Mouse (Mus musculus): ENCODE data around the gene Sec14l1.
A peak's percentile ranks its signal among the peaks of the same experiment; 100 is the strongest.

Gene Sec14l1

GRCm38 (mm10) chr11:117107837-117108236 is 7.1 kb upstream of the Sec14l1 start:
- DNase-seq (ENCODE audit: low read depth, low spot score) = no peak

- DNase-seq (ENCODE audit: low read depth, low spot score) = peak; percentile 96
Measured at GRCm38 (mm10) chr11:117108595-117108994, 6.4 kb upstream of the Sec14l1 start.

GRCm38 (mm10) chr11:117109179-117109954 is 5.6 kb upstream of the Sec14l1 start:
- no peak for DNase-seq (ENCODE audit: low read depth, low spot score)

- no peak for DNase-seq (ENCODE audit: low read depth, low spot score)
Measured at GRCm38 (mm10) chr11:117111967-117112648, 2.9 kb upstream of the Sec14l1 start.

- no peak for DNase-seq (ENCODE audit: low read depth, low spot score)
Measured at GRCm38 (mm10) chr11:117112649-117113051, 2.3 kb upstream of the Sec14l1 start.

- no peak for DNase-seq (ENCODE audit: low read depth, low spot score)
Measured at GRCm38 (mm10) chr11:117113377-117113776, 1.6 kb upstream of the Sec14l1 start.

- DNase-seq (ENCODE audit: low read depth, low spot score) = peak; percentile 80
Measured at GRCm38 (mm10) chr11:117114231-117114591, 757 bp upstream of the Sec14l1 start.

GRCm38 (mm10) chr11:117115346-117116219 is 615 bp downstream of the Sec14l1 start:
- DNase-seq (ENCODE audit: low read depth, low spot score) = peak; percentile 86

GRCm38 (mm10) chr11:117116350-117117303 is 1.7 kb downstream of the Sec14l1 start:
- DNase-seq (ENCODE audit: low read depth, low spot score) = peak; percentile 55

GRCm38 (mm10) chr11:117117321-117117720 is 2.4 kb downstream of the Sec14l1 start:
- peak; percentile 74 for DNase-seq (ENCODE audit: low read depth, low spot score)

GRCm38 (mm10) chr11:117117791-117118190 is 2.8 kb downstream of the Sec14l1 start:
- DNase-seq (ENCODE audit: low read depth, low spot score) = no peak

GRCm38 (mm10) chr11:117118248-117118647 is 3.3 kb downstream of the Sec14l1 start:
- DNase-seq (ENCODE audit: low read depth, low spot score) = peak; percentile 61

GRCm38 (mm10) chr11:117118721-117119321 is 3.9 kb downstream of the Sec14l1 start:
- DNase-seq (ENCODE audit: low read depth, low spot score) = peak; percentile 97

GRCm38 (mm10) chr11:117119723-117120122 is 4.8 kb downstream of the Sec14l1 start:
- DNase-seq (ENCODE audit: low read depth, low spot score) = peak; percentile 63

GRCm38 (mm10) chr11:117120285-117121163 is 5.6 kb downstream of the Sec14l1 start:
- DNase-seq (ENCODE audit: low read depth, low spot score) = no peak

- DNase-seq (ENCODE audit: low read depth, low spot score) = peak; percentile 95
Measured at GRCm38 (mm10) chr11:117121164-117121535, 6.2 kb downstream of the Sec14l1 start.

GRCm38 (mm10) chr11:117121954-117122353 is 7.0 kb downstream of the Sec14l1 start:
- DNase-seq (ENCODE audit: low read depth, low spot score) = no peak

- peak; percentile 96 for DNase-seq (ENCODE audit: low read depth, low spot score)
Measured at GRCm38 (mm10) chr11:117123418-117124085, 8.6 kb downstream of the Sec14l1 start.

GRCm38 (mm10) chr11:117124539-117124938 is 9.6 kb downstream of the Sec14l1 start:
- no peak for DNase-seq (ENCODE audit: low read depth, low spot score)

All from brain, adult 2 months (tissue).